Mouse (Mus musculus) v-Abl transformed pro-B cells (cell line): ENCODE measurements around the gene Cryzl2.

Source experiments
- in situ Hi-C, 2 experiments: fragments of 400-800 bp; cut with MboI; formaldehyde crosslinking; loops; one replicate each; pipeline ENCODE4 v1.15.1; 2025; ENCODE audit not compliant: unreplicated experiment in 2 of 2

Gene Cryzl2

DNA sequence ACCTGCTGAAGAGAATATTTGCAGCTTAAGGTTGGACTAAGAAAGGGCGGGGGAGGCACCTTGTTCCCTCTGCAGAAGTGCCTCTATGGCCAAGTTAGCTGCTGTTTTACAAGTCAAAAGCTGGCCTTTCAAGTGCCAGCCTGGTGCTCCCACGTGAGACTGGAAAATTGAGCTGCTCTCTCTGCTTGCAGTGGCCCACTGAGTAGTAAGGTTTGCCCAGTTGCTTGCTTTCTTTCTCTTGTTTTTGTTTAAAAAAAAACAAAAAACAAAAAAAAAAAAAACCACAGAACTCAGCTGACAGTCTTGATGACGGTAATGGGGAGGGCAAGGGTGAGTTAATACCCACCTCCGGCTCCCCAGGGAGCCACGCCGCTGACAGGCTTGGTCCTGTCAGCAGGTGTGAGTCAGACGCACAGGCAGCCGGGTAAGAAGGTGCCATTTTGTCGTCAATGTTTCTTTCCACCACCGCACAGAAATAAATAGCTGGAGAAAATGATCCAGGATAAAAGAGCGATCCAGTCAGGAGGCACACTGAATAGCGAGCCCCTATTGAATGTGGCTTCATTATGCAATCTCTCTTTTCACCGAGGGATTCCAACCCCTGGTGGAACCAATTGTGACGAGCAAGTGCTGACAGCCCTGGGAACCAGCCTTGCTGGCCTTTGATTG is 18.3 kb upstream of the Cryzl2 start:
- in situ Hi-C loops, result loop anchor here in 1 of 2 experiments (10.0 to 25.0 kb wide), 2 partner anchors 355 to 703 kb away; no protein-coding TSS in a partner anchor

DNA sequence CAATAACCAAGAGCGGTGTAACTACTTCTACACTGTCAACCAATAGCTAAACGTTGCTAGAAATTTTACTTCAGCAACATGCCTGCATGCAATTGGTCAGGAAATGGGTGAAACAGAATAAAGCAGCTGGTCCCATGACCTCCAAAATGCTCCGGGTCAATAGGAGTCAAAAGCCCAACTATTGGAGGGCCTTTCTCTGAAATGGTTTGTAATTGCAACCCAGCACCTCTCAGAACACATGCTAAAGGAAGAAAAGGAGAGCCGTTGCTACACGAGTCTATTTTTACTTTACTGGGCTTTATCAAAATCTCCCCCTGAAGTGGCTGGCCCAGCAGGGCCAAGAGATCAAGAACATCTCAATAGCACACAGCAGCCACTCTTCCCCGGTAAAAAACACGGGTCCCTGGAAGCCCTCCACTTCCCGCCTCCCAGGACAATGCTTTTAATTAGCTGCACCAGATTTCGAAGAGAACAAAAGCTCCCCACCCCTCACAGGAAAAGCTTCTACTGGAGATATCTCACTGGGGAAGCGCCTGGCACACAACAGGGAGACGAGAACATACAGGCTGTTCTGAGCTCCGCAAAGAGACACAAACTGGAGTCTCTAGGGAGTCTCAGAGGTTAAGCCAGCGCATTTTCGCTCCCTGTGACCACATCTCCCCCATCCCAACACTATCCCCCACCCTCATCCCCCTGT is 15.2 kb upstream of the Cryzl2 start:
- in situ Hi-C loops, result loop anchor here in 1 of 2 experiments (10.0 to 25.0 kb wide), 2 partner anchors 358 to 706 kb away; no protein-coding TSS in a partner anchor

GRCm38 (mm10) chr1:157443723-157444561 is 14.4 kb upstream of the Cryzl2 start:
- in situ Hi-C loops, result loop anchor here in 1 of 2 experiments (10.0 to 25.0 kb wide), 2 partner anchors 359 to 707 kb away; no protein-coding TSS in a partner anchor

DNA sequence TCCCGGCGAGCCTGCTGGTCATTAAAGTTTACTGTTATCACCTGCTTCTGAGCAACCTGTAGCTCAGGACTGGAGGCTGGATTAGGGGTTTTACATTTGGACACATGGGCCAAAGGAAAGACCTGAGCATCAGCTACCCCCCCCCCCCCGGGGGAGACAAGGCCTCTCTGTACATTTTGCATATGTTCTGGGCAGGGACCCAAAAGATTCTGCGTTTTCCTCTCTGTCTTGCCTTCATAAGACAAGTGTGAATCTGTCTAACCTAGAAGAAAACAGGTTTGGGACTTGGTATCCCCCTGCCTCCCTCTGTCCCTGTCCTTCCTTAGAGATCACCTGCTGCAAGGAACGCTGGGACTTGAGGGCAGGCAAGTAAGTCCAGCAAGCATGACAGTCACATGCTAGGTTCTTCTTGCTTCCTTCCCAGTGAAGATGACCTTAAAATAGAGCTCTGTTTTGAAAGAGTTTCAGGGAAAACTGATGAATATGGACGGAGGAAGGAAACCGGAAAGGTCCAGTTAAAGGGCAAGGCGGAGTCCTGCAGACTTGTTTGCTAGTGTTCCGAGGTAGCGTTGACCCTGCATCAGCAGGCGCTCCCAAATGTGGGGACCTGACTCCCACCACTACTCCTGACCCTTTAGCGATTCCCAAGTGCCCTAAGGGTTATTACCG is 13.6 kb upstream of the Cryzl2 start:
- in situ Hi-C loops, result loop anchor here in 1 of 2 experiments (10.0 to 25.0 kb wide), 2 partner anchors 360 to 707 kb away; no protein-coding TSS in a partner anchor

GRCm38 (mm10) chr1:157445398-157445910 is 12.9 kb upstream of the Cryzl2 start:
- in situ Hi-C loops, result loop anchor here in 1 of 2 experiments (10.0 to 25.0 kb wide), 2 partner anchors 361 to 708 kb away; no protein-coding TSS in a partner anchor

- in situ Hi-C loops, result loop anchor here in 1 of 2 experiments (10.0 to 25.0 kb wide), 2 partner anchors 362 to 709 kb away; no protein-coding TSS in a partner anchor
These were observed 12.1 kb upstream of the Cryzl2 start for GRCm38 (mm10) chr1:157446325-157446724.

DNA sequence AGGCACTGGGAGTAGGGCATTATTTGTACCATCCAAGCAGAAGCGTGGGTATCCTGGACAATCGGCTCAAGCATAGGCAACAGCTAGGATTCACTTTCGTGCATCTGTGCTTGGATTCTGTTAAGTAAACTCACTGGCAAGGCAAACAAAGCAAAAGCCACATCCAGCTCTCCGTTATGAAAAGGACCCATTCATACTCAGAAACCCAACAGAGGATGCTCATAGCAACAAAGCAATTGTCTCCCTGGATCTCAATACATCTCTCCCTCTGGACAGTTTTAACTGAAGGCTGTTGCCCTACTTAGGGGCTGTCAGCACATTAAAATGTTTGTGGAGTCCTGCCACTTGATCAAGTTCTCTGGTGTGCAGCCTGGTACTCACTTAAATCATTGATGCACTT is 11.2 kb upstream of the Cryzl2 start:
- in situ Hi-C loops, result loop anchor here in 1 of 2 experiments (10.0 to 25.0 kb wide), 2 partner anchors 362 to 710 kb away; no protein-coding TSS in a partner anchor

GRCm38 (mm10) chr1:157448164-157448804 is 10.1 kb upstream of the Cryzl2 start:
- in situ Hi-C loops, result loop anchor here in 1 of 2 experiments (10.0 to 25.0 kb wide), 2 partner anchors 363 to 711 kb away; no protein-coding TSS in a partner anchor

DNA sequence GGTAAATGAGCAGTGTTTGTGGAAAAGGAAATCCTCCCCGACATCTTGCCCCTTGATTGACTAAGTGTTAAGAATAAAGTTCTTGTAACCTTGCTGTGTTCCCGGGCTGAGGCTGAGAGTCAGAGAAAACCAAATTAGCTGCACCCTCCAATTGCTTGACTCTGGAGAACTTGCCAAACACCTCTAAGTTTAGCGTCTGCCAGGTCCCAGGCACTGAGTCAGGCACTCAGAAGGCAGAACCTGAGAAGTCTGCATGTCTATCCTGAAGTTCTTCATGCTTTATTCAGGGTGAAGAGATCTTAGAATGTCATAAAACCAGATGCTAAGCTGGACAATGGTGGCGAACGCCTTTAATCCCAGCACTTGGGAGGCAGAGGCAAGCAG is 9.6 kb upstream of the Cryzl2 start:
- in situ Hi-C loops, result loop anchor here in 1 of 2 experiments (10.0 to 25.0 kb wide), 2 partner anchors 364 to 711 kb away; no protein-coding TSS in a partner anchor

DNA sequence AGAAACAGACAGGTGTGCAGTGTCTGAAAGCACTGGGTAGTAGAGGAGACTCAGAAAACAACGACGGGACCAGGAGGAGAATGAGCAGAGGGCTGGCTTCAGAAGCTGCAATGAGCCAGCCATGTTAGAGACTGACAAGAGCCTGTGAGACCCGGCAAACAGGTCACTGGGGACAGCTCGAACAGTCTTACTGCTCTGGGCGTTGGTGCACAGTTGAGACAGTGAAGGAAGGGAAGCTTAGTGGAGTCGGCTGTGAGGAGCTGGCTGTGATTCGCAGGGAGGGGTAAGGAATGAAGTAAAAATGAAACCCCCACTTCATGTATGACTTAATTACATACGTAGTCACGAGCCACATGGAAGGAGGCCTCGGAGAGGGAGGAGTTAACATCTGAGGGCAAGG is 8.8 kb upstream of the Cryzl2 start:
- in situ Hi-C loops, result loop anchor here in 1 of 2 experiments (10.0 to 25.0 kb wide), 2 partner anchors 365 to 712 kb away; no protein-coding TSS in a partner anchor

- in situ Hi-C loops, result loop anchor here in 1 of 2 experiments (10.0 to 25.0 kb wide), 2 partner anchors 365 to 713 kb away; no protein-coding TSS in a partner anchor
These were observed 8.3 kb upstream of the Cryzl2 start for GRCm38 (mm10) chr1:157449981-157450636.

DNA sequence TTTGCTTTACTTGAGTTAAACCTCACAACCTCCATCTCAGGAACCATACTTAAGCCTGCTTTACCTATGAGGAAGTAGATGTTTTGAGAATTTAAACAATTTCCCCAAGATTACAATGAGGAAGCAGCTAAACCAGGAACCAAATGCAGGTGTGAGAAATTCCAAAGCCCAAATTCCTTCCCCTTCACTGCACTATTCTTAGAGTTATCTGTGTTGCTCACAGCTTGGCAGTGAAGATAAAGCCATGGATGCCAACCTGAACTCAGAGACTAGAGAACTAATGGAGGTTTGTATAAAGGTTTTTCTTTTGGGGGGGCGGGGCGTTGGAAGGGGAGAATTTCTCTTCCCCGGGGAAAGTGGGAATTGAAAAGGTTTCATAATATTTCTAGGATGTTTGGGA is 6.1 kb upstream of the Cryzl2 start:
- in situ Hi-C loops, result no loop called here

DNA sequence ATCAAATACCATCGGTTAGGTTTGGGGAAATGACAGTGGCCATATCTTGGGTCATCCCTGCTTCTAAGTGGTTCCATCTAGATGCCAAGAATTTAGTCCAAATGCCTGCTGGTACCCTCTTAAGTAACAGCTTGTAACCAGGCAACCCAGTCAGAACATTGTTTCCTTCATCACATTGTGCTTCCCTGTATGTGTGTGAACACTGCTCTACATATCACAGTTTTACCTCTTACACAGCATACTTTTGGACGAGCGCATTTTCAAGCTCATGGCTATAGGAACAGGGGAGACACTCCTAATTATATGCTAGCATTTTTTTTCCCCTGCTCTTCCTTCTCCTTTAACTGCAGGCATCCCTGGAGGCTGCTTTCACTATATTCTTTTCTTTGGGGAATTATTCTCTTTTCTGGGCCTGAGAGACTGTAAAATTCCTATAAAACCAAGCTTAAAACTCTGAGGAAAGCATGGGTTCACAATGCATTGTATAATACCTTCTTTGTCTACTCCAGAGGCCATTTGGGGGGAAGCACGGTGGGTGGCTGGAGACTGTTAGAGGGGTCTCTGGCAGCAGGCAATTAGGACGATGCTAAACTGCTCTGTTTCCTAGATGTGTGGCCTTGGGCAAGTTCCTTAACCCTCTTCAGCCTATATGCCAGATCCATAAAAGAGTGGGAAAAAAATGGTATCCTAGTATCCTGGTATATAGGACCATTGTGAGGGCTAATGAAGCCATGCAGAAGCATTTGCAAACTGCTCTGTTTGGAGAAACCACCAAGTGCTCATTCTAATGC is 5.4 kb upstream of the Cryzl2 start:
- in situ Hi-C loops, result no loop called here

DNA sequence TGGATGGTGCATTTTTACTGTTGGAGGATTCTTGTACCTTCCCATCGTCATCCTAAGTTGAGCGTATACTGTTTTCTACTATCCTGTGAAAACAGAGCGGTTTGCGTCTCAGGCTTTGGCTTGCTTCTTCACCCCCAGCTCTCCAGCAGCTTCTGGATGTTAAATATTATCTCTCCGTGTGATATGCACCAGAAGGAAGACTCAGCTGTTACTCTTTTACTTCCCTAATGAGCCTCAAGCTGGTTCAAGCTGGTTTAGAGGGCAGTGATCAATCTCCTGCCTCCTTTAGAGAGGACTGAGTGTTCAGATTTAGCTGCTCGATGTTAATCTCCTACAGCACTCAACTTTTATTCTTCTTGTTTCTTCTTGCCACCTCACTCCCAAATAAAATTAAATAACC is 3.5 kb upstream of the Cryzl2 start:
- in situ Hi-C loops, result no loop called here

GRCm38 (mm10) chr1:157457789-157458188 is 588 bp upstream of the Cryzl2 start:
- in situ Hi-C loops, result no loop called here

GRCm38 (mm10) chr1:157459904-157460303 is 1.5 kb downstream of the Cryzl2 start:
- in situ Hi-C loops, result no loop called here

GRCm38 (mm10) chr1:157461276-157461675 is 2.9 kb downstream of the Cryzl2 start:
- in situ Hi-C loops, result no loop called here

GRCm38 (mm10) chr1:157462336-157462735 is 4.0 kb downstream of the Cryzl2 start:
- in situ Hi-C loops, result no loop called here
